Mouse (Mus musculus) spleen, postnatal 14 days (tissue): ENCODE data around the gene Spns1.
"Not testable (repeated sequence)": the region's sequence is repeated elsewhere in the genome, so short reads cannot be mapped to it uniquely, and the experiment has no call there.

Experiments used
- DNase-seq, 2 experiments: peaks; one replicate each; pipeline ENCODE4 v3.0.0; 2021 to 2022; ENCODE audit warnings: low spot score in 2 of 2

The Spns1 gene

GRCm38 (mm10) chr7:126377278-126378158 is at the start of gene Spns1:
Gene Spns1, minus strand, starts transcription at chr7:126377450.
- peak; percentile 82 to 86 for DNase-seq

DNA sequence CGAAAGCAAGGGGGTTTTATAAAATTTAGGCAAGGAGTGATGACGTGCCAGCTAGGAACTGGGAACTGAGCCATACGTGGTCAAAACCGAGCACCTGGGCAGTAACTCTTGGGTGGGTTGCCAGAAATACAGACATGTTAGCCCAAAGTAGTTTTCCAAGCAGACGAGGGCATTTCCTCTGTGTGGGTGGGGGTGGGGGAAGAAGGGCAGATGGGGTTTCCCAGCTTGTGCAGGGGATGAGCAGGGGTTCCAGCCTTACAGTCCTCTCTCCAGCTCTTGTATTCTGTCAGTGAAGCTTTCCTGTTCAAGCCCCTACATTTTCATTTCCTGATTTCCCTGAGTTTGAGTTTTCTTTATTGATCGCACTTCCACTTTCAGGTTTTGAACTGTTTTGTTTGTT is 46.9 kb upstream of the Spns1 start:
- DNase-seq, result no peak

DNA sequence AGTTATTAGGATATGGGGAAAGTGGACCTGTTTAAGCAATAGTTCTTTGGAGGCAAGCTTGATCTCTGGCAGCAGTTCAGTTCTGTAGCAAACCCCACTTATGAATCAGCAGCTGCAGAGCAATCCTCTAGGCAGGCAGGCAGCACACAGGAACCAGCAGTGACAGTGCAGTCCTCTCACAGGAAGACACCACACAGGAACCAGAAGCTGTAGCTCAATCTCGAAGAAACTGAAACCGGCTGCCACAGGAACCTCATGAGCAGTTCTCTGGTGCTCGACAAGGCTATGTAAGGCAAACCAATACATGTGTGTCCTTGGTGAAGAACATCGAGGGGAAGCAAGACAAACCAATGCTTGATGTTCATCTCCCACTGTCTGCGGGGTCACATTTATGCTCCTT is 44.5 kb upstream of the Spns1 start:
- DNase-seq, result no peak

DNA sequence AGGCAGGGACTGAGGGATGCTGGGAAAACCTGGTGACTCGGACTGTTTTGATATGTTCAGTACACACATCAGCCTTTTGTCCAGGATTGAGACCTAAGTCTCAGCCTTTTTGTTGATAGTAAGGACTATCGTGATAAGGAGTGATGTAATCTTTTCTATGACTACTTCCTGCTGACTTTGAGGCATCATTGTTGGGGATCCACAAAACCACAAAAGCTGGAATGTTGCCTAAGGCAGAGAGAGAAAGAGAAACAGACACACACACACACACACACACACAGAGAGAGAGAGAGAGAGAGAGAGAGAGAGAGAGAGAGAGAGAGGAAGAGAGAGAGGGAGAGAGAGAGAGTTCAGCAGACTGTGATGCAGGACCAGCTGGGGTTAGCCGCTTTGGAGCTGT is 41.2 kb upstream of the Spns1 start:
- DNase-seq, result no peak

GRCm38 (mm10) chr7:126417606-126418005 is 40.4 kb upstream of the Spns1 start:
- DNase-seq, result no peak

DNA sequence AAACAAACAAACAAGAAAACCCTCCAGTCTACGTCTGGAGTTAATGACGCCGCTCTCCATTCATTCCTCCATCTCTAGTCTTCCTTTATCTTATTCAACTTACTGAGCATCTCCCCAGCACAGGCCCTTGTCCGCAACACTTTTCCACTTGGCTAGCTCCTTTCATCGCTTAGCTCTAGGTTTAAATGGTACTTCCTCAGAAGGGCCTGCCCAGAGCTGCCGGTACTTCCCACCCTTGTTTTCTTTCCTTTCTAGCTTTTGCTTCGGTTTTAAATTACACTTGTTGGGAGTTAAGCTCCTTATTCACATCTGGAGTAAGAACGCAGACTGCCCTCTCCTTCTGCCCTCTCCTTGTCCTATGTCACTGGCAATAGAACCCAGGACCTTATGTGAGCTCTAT is 39.8 kb upstream of the Spns1 start:
- no peak for DNase-seq

GRCm38 (mm10) chr7:126416615-126417014 is 39.4 kb upstream of the Spns1 start:
- no peak for DNase-seq

DNA sequence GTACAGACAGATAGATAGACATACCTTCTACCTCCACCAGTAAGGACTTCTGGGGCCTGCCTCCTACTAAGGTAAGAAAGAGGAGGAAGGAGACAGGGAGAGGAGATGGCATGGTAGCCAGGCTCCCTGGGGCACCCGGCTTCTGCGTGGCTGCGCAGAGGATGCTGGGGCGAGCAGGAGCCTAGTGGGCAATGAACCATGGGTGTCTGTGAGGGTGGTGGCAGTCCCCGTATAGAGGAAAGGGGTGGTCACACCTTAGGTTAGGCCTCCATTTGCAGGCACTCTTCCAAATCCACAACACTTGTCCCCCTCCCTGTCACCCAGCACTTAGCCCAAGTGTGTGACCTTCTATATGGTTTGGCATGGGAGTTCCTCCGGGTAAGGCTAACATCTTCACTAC is 37.5 kb upstream of the Spns1 start, which contains the start of gene Cd19:
Gene Cd19 (minus strand): TSS at position 165 of the 400 bp plus-strand sequence.
- DNase-seq, result peak; percentile 30 to 42

GRCm38 (mm10) chr7:126411061-126411460 is 33.8 kb upstream of the Spns1 start:
- no peak for DNase-seq

DNA sequence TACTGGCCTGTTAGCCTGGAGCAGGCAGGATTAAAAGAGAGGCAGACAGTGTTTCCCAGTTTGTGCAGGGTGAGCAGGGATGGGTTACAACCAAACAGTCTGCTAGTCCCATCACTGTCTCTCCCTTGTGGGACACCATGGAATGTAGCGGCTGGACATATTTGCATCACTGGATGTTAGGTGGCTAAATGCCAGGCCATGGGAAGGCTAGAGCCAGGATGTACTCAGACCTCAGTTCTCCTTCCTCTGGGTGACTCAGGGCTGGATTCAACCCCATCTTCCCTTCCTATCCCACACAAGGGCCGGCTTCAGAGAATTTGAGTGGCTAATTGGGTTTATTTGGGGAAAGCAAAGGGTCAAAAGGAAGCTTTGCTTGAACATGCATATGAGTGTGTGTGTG is 31.4 kb upstream of the Spns1 start:
- DNase-seq, result no peak

- not testable (repeated sequence) for DNase-seq
Measured at GRCm38 (mm10) chr7:126402518-126402917, 25.3 kb upstream of the Spns1 start.

- DNase-seq, result peak; percentile 76 to 88
Measured at GRCm38 (mm10) chr7:126399548-126399947, 22.3 kb upstream of the Spns1 start.

GRCm38 (mm10) chr7:126397822-126398221 is 20.6 kb upstream of the Spns1 start:
- DNase-seq, result no peak

GRCm38 (mm10) chr7:126397221-126397620 is 20.0 kb upstream of the Spns1 start:
- no peak for DNase-seq

- peak; percentile 88 to 90 for DNase-seq
Measured at GRCm38 (mm10) chr7:126396298-126397119, 19.3 kb upstream of the Spns1 start, which contains the start of gene Nfatc2ip. Gene Nfatc2ip, minus strand, starts transcription at chr7:126396737.

GRCm38 (mm10) chr7:126392086-126392884 is 15.0 kb upstream of the Spns1 start:
- not testable (repeated sequence) for DNase-seq

- no peak for DNase-seq
Measured at GRCm38 (mm10) chr7:126388185-126388584, 10.9 kb upstream of the Spns1 start.

- no peak for DNase-seq
Measured at GRCm38 (mm10) chr7:126383565-126383964, 6.3 kb upstream of the Spns1 start.

GRCm38 (mm10) chr7:126376903-126377277 is 360 bp downstream of the Spns1 start:
- DNase-seq, result no peak

DNA sequence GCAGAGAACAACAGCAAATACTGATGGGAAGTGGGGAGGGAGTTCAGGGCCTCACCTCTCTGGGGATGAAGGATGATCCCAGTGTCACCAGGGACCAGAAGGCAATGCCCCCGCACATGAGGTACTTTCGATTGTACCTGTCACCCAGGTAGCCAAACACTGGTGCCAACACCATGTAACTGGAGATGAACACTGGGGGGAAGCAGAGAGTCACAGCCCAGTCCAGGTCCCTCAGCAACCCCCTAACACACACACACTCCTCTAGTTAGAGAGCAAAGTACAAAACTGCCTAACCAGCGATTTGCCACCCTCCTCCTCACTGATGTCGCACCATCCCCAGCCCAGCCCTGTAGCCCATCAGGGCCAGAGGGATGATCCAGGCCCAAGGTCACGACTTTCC is 2.2 kb downstream of the Spns1 start:
- DNase-seq, result no peak

DNA sequence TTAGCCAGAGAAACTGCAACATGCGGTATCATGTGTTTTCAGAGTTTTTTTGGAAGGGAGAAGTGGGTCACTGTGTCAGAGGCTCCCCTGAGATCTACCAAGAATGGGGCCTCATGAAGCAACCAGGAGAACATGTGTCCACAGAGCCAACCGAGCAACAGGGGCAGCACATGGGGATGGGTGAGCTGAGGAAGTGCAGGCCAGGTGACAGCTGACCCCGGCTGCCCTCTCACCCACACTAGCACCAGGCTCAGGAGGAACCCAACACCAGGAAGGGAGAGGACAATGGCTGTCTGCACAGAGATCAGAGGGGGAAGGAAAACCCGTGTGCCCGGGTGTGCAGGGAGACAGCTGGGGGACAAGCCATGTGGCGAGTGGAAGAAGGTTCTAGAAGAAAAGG is 2.7 kb downstream of the Spns1 start:
- DNase-seq, result no peak

- no peak for DNase-seq
Measured at GRCm38 (mm10) chr7:126373007-126373406, 4.2 kb downstream of the Spns1 start.
